11 mouse cellular contexts compared by ENCODE assay signal in genomic region chr16:79350127-79350526, GRCm38 (mm10).
"Had no signal": no experiment of that assay in that cellular context is flagged by ENCODE, and none has a peak within 500 bp of the region (broad histone marks: within the 10 kb centered on the region; RNA-seq: fewer than 3 reads in every experiment).

No protein-coding gene starts in this region.

- H3K36me3 ChIP-seq: limb, embryonic 15.5 days; liver, embryonic 12.5 days; neural tube, embryonic 15.5 days had no signal

- H3K4me3 ChIP-seq: limb, embryonic 15.5 days; liver, embryonic 12.5 days; myocyte; neural tube, embryonic 15.5 days had no signal

- H3K9me3 ChIP-seq: limb, embryonic 15.5 days; liver, embryonic 12.5 days; neural tube, embryonic 15.5 days had no signal

- H3K4me1 ChIP-seq: limb, embryonic 15.5 days; liver, embryonic 12.5 days; neural tube, embryonic 15.5 days had no signal

- DNase-seq: kidney, adult 11 months; kidney, postnatal 14 days; left cerebral cortex, postnatal 4 days; right cerebral cortex, postnatal 4 days; spleen, adult 18-20 months; thymus, adult 18-20 months; thymus, postnatal 14 days had no signal

- H3K4me2 ChIP-seq: limb, embryonic 15.5 days; liver, embryonic 12.5 days; neural tube, embryonic 15.5 days had no signal

- H3K9ac ChIP-seq: limb, embryonic 15.5 days; liver, embryonic 12.5 days; neural tube, embryonic 15.5 days had no signal

- H3K27me3 ChIP-seq: limb, embryonic 15.5 days; liver, embryonic 12.5 days; neural tube, embryonic 15.5 days had no signal

- ATAC-seq: liver, embryonic 12.5 days had no signal

- H3K27ac ChIP-seq: limb, embryonic 15.5 days; liver, embryonic 12.5 days; neural tube, embryonic 15.5 days had no signal
